Mouse (Mus musculus) neutrophil, adult 5-6 weeks (primary cell): ENCODE measurements around the gene Rasgef1b. TPM values are rescaled to one million over a fixed set of nuclear protein-coding genes. Genes with fewer than 3 reads are reported as not detected.
A peak's percentile ranks its signal among the peaks of the same experiment; 100 is the strongest.

Experiments used
- ATAC-seq: fragments of 151-379, 151-347 bp; 2 replicates; pipeline ENCODE4 v1.8.0; 2017; ENCODE audit warnings: mild to moderate bottlenecking, moderate TSS enrichment; ENCODE audit not compliant: insufficient number of reproducible peaks, poor library complexity, low FRiP score, severe bottlenecking; ENCODE audit errors: extremely low read depth
- total RNA-seq: library from RNA; stranded (forward); fragments of 200-1000 nt; gene quantifications from 2 replicates; pipeline ENCODE4 v1.2.3, GENCODE M21; 2017

Gene Rasgef1b
- total RNA-seq, 1 experiment from 2014 or later: 48.2 TPM

DNA sequence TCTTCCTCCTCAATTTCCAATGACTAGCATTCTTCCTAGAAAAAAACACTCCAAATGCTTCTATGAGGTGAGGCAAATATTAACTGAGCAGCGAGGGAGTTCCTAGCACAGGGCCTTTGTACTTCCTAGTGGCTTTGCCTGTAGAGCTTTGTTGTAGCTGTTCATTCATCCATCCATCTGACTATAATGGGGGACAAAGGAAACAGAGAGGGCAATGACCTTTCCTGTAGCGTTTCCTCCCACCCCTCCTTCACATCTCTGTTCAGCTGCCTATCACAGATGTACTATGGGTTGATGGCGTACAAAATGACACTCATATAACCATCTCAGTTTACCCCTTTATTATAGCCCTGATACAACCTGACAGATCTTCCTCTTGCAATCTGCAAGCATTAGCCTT lies 337.3 kb downstream of the Rasgef1b start:
- ATAC-seq: no peak

DNA sequence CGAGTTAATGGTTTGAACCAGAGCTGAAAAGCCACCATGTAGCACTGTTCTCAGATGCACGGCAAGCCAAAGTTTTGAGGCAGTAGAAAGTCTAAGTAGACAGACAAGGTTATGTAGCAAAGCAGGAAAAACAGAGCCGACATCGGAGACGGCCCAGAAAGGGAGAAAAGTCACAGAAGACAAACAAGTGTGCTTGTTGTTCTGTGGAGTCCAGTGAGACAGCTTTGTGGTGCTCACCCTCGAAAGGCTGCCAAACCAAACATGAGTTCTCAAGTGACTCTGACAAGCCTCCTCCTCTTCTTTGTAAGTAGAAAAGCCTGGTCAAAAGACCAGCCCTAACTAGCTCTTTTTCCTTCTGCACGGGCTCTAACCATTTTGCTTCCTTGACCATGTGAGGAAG lies 338.1 kb downstream of the Rasgef1b start:
- ATAC-seq: no peak

DNA sequence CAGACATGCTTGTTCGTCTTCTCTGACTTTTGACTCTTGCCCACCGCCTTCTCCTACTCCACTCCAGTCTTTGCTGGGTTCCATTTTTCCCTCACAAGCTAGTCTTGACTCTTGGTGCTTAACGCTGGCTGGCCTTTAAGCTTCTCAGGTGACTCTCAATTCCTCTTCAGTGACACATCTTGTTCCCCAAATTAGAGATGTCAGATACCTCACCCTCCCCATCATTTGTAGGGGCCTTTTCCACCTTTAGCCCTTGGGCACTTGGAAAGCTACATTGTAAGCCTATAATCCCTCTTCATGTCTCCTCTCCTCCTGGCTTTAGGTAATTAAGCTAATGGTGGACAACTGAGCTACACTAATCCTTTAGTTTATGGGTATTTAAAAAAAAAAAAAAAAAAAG lies 338.6 kb downstream of the Rasgef1b start:
- ATAC-seq: no peak

DNA sequence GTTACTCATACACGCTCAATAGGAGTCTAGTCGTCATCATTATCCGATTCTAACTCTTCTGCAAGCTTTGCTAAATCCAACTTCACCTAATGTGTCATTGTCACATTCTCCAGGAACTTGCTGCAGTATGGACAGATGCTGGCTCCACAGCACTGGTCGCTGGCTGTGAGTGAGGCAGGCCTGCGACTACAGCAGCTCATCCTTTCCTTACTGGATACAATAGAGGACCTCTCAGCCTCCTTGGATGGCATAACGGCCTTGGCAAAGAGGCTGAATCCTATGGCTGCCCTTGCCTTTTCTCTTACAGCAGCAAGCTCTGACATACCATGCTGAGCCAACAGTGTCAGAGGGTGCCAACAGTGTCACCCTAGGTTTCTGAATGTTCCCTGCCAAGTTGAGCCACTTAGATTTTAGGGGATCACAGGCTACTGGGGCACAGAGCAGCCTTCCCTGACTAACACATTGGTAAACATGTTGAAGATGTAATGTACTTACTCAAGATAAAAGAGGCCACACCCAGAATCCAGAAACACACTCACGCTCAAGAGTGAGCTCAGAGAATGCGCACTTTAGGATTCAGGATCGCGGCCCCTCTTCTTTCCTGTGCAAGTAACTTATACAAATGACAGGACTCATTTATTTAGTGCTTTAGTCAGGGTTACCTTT lies 340.1 kb downstream of the Rasgef1b start:
- ATAC-seq: no peak

DNA sequence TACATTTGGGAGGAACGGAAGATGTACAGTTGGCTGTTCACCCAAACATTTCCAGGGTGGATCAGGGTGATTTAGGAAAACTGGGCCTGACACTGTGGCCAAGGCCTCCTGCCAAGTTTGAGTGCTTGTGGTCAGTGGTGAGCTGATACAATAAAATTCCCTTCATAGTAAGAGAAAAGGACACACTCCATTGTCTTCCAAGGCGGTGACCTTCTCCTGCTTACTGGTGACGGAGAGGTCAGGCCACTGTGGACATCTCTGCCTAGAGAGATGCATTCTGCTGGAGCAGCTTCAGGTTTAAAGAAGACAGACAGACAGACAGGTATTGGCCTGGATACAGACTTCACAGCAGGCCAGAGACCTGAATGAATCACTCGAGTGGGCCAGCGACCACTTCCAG lies 340.7 kb downstream of the Rasgef1b start:
- no peak for ATAC-seq

DNA sequence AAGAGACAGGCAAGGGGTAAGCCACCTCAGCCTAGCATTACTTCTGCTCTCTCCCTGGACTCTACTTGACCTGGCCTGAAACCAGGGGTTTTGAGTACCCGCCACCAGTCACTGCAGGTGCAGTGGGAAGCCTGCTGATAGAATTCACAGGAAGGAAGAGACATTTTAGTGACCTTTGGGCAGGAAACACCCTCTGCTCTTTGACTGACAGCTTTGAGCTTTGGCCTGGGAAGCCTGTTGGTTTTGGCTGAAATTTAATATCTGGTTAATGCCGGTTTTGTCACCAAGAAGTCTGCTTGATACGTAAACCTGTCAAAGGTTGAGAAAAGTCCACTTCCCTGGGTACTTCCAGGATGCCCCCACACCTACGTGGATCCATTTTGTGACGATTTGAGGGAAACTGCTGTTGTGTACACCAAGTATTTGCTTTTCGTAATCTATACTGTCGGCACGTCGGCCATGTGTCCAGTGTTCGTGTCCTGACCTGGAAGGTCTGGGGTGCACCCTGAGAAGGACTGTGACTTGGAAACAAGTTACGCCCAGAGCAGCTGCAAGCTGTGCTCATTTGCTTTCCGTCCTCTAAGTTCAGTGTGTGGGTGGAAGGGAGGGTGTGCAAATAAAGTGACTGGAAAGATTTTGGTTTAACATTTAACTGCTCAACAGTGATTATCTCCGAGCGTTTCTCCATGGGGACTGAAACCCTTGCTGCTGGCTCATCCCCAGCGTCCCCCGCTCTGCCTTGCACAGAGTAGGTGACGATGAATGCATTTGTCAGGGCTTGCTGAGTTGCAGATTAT lies 341.5 kb downstream of the Rasgef1b start:
- no peak for ATAC-seq

DNA sequence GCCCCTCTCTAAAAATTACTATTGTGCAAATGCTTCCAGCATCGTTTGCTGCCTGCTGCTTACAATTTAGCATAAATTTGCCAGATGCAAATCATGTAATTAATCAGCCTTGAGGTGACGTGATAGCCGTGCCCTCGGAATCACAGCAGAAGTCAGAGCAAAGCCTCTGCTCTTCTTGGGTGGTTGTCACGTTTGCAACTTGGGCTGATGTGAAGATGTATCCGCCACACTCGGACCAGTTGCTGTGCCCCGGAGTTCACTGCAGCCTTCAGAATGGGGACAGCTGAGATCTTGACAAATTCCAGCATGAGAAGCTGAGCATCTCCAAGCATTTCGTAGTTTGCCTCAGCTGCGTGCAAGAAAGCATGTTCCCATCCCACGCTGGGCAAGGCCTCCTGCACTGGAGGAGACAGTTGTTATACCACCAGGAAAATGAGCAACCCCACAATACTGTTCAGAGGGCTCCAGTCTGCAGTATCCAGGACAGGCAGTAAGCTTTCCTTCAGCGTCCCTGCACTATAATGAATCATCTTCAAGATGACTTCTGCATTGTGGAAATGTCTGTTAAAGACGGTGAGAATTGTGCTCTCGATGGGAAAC lies 342.5 kb downstream of the Rasgef1b start:
- ATAC-seq: no peak

DNA sequence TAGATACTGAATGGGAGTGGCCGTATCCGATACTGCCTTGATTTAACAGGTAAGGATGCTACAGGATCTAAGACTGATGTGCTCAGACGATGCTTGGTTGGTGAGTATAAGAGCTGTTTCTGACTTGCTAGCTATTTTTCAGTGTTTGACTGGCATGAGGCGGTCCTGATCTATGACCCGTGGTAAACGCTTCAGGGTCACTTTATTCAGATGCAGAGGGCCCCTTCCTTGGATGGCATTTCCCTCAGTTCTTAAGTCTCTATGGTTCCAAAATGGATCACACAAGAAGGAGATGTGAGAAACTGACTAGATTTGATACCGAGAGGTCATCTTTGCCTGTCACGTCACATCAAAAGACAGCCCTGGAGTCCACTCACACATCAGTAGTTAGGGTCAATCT lies 343.1 kb downstream of the Rasgef1b start:
- ATAC-seq: no peak

DNA sequence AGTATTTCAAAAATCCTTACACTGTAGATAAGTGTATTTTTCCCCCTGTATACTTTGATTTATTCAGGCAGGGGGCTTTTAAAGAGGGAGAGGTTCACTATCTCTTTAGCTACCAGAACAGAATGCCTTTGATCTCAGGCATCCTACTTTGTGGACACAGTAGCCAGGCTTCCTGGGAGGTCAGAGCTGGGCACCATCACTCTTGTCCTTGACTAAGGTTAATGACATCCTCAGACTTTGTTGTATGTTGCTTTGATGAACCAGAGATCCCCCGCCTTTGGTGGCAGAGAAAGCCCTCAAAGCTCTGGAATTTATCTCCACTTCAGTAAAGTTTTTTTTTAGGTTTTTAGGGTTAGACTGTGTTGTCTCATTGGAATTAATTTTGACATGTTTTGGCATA lies 343.8 kb downstream of the Rasgef1b start:
- no peak for ATAC-seq

DNA sequence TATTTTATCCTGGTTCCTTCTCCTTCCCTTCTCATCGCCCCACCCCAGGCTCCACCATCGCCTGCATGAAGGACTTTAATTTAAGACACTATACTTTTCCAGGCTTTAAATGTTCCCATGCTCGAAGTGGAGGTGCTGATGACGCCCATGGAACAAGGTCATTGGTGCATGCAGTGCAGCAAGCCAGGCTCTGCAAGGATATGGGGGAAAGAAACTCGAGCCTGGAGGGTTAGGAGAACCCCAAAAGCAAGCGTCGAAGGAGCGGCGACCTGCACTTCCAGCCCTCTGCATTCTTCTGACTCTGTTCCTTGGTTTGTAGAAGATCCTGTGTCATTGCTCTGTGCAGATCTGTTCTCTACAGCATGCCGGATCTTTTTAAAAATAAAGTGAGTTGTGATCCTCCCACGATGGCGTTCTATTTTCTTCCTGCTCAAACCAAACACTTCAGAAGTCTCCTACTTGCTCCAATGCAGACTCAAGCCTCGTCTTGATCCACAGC lies 345.0 kb downstream of the Rasgef1b start:
- ATAC-seq: no peak

DNA sequence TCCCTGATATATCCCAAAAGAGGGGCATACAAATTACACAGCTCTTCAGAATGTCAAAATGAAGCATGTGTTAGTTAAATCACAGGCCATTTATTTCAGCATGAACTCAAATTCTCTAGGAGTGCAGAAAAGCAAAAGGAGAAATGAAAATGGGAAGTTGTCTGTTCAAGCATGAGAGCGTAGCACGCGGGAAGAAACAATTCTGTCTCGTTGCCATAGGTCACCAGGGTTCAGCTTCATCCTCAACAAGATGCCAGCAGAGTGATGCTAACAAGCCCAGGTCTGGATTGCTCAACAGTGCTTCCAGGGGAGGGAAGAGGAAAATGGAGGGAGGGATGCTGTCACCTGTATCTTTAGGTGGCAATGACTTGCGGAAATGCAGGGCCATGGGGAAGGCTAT lies 346.1 kb downstream of the Rasgef1b start:
- ATAC-seq: peak; percentile 59

DNA sequence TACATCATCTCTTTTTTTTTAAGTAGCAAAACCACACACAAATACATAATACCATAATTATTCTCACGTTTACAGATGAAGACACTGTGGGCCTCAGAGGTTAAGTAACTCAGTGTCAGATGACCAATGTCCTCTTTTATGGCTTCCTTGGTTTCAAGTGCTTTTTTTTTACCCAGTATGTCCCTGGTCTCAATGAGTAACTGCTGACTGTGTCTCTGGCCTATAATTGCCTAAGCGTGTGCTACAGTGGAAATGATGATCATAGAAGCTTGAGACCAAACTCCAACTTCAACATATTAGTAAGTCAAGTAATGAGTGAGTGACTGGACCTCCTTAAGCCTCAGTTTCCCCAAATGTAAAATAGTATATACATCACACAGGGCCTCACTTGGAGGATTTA lies 347.2 kb downstream of the Rasgef1b start:
- ATAC-seq: no peak

DNA sequence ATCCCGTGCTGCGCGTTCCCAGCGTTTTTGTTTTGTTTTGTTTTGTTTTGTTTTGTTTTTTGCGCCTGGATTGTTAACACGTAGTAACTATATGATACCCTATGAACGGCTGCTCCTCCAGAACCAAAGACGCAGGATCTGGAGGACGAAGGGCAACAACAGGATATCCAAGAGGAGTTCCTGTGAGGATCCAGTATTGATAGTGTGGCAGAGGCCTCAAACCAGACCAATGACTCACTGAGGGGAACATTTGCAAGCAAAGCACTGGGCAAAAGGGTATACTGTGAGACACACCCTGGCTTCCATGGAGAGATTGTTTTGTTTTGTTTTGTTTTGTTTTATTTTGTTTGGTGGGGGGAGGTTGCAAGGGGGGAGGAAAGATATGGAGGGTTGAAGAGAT lies 348.0 kb downstream of the Rasgef1b start:
- no peak for ATAC-seq

DNA sequence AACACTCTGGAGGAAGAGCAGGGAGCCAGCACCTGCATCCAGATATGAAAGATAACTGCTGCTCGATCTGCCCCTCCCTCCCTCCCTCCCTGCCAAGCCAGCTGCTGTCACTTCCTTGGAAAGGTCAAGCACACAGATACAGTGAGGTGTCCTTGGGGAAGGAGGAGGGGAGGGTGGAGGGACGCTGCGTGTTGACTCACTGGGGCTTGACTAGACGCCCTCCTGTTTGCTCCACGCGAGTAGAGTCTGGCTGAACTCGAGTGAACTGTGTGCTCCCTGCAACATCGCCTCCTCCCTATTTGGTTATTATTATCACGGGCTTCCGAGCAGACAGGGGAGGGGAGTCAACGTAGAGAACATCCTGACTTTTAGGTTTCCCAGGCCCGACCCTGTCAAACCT lies 348.7 kb downstream of the Rasgef1b start:
- ATAC-seq: no peak; the same call in 1 of the 2 replicates

DNA sequence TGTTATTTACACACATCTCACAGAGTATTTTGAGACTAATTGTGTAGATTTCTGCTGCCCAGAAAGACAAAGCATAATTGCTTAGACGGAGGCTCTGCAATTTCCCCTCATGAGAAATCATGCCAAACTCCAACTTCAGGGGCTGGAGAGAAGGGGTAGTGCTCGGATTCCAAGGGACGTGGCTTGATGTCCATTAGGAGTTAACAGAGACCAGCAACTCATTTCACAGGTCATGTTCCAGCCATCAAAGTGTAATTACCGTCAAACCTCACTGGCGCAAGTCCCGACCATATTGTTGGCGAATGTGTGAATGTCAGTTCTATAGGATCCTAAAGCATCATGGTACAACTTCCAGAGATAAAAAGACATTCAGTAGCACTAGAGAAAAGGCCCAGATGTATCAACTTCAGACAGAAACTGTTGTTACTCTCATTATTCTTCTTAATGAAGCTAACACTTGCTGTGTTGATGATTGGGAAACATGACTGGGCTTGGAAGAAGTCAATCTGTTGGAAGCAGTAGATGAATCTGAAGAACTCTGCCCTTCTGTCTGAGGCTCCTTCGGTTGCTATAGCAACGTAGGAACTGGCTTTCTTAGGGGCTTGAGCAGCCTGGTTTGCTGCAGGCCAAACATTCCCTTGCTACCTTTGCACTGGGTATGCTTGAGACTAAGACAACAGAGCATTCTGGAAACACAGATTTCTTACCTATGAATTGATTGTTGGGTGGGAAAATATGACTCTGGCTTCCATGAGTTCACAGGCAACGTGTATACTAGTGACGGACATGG lies 350.2 kb downstream of the Rasgef1b start:
- no peak for ATAC-seq

DNA sequence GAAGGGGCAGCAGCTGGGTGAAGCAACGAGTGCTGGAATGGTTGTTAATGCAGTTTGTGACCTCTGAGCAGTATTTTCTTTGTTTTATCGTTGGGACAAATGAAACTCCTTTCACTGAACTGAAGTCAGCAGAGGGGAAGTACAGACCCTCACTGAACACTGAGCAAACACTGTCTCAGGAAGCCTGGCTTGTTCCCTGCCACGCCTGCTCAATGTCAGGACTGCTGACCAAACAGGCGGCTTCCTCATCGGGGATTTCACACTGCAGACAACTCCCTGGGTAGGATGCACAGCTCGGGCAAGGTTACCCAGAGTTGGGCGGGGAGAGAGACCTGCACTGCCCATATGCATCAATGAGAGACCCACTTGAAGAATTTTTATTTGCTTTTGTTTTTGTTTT lies 353.1 kb downstream of the Rasgef1b start:
- no peak for ATAC-seq

DNA sequence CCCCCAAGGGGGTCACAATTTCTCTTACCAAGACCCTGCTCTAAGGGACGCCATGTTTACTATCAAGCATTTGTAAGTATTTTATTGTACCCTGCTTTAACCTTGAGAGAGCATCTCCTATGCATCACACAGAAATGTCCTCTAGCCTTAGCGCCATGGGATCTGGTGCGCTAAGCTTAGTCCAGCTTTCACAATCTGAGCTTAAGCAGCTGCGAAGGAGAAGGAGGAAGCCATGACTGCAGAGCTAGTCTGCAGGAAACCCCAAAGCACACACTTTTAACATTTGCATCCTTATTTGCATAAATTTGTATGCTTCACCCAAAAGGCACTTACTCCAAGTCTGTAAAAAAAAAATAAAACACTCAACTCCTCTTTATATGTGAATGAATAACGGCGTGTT lies 354.4 kb downstream of the Rasgef1b start:
- ATAC-seq: peak; percentile 57; the same call in 1 of the 2 replicates

DNA sequence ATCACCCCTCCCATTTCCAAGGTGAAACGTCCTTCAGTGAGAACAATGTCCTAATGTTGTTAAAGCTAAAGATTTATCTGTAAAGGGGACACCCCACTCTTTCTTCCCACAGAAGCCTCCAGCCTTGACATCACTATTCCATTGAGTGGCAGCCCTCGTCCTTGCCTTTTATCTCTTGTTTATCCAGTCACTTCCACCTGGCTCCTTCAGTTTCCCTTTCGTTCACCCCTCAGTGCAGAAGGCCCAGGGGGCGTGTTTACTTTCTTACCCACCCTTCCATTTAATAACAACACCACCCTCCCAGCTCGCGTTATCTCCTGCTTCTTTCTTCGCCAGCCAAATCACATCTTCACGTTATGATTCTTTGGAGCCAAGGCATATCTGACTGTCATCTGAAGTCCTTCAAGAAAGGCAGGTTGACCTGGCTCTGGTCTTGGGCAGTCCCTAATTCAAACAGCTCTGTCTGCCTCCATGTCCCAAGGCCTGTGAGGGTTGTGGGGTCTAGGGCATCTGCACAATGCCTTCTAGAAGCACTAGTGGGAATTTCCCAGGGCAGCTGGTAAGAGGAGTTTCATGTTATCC lies 355.2 kb downstream of the Rasgef1b start:
- no peak for ATAC-seq

DNA sequence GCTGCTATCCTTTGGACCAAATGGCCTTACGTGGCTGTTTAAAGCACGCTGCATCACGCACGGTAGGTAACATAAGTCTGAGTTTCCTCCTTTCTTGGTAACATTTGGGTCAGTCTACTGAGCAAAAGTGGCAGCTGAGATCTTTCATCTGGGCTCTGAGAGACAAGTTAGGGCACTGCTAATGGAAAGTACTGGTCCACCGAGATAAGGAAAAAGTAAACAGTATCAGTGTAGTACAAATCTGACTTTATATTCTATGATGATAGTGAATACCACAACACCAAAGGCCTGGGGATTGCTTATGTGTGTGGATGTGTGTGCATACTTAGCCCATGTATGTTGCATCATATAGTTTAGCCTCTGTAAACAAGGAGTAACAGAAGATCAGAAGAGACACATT lies 358.2 kb downstream of the Rasgef1b start:
- no peak for ATAC-seq
